Mouse (Mus musculus) CD8-positive naive resting alpha-beta T cell, adult 2 months (primary cell): ENCODE results near the gene Edf1.
"Not testable (repeated sequence)": the region's sequence is repeated elsewhere in the genome, so short reads cannot be mapped to it uniquely, and the experiment has no call there.

Experiments
- DNase-seq, 2 experiments: peaks; one replicate each; pipeline ENCODE4 v3.0.0; 2022; ENCODE audit warnings: low read depth in 2 of 2, low spot score in 2 of 2

The Edf1 gene

DNA sequence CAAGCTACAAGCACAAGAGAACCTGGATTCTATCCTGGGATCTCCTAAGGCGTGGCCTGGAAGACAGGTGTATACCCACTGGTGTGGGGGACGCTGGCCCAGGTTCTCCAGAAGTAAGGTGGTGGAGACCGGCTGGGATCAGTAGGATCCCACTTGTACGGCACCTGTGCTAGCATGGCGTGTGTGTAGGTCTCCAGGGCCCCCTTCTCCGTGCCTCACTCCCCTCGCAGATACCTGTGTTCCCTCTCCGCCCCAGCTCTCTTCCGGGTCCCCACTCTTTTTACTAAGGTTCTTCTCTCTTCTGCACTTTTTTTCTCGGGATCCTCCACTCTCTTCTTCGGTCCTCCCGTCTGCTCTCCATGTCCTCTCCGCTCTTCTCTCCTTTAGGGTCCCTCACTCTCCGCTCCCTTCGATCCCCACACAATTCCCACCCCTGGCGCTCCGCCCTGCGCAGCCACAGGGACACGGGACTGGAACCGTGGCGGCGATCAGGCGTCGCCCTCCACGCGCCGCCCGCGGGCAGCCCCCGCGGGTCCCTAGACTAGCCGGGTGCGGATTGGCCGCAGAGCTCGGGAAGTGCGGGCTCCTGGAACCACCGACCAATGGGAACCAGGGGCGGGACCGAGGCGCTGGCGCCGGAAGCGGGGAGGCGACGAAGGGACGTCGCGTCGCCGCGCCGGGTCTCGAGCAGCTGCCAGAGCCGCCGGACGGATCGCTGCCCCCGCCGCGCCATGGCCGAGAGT lies at the start of gene Edf1:
TSS of gene Edf1 (plus strand) at position 627 of the 743 bp plus-strand sequence.
- DNase-seq = peak; percentile 83 to 87

DNA sequence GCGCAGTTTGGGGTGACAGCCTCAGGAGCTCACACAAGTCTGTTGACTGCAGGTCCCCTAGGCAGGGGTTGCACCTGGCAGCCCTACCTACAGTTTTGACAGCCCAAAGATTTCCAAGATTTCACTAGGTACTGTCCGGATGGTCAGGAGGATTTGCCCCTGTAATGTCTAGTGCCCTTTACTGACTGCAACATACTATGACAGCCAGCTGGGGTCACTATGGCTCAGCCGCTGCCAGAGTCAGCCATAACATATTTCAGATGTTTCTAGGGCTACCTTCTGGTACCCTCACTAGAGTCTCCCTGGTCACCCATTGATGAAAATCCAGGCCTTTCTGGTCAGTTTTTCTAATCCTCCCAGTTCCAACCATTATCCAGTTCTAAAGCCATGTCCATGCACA lies 47.7 kb upstream of the Edf1 start:
- no peak for DNase-seq

DNA sequence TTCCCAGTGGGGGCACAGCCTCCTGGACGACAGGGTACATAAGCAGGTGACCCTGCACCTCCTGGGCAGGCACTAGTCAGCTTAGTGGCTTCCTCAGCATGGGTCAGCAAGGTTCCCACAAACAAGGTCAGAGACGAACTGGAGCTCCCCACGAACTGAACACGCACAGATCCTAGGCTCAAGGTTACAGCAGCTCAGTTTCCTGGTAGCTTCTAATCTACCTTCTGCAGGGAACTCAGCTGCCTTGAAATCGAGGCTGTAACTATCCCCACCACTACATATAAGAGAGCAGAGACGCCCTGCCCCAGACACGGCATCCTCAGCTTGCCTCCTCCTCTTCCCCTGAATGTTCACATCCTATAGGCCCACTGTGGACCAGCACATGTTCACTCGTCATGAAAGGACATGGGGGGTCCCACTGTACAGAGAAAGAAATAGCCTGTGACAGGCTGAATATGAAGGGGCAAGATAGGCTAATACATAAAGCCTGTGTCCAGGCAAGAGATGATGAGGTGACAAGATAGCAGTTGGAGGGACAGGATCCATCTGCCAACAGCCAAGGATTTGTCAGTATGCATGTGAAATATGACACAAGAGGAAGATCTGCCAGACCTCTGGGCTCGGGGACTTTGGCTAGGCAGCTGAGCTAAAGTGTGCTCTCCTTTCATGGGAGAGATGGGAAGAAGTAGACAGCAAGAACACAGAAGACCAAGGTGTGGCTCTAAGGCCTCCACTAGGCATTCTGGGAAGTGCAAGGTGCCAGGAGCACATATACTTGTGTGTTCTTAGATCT lies 30.9 kb upstream of the Edf1 start:
- DNase-seq = no peak

DNA sequence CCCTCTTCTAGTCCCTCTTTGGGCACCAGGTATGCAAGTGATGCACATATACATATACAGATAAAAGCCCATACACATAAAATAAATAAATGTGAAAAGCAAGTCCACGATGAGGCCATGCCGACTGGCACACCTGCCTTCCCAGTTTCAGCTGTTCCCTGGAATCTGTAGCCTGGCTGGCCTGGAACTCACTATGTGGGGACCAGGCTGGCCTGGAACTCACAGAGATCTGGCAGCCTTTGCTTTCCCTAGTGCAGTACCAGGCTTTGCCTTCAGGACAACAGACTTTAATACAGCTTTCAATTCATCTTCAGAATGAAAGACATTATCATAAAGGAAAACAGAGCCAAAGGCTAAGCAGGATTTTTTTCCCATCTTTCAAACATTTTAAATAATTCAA lies 23.9 kb upstream of the Edf1 start:
- DNase-seq = no peak

DNA sequence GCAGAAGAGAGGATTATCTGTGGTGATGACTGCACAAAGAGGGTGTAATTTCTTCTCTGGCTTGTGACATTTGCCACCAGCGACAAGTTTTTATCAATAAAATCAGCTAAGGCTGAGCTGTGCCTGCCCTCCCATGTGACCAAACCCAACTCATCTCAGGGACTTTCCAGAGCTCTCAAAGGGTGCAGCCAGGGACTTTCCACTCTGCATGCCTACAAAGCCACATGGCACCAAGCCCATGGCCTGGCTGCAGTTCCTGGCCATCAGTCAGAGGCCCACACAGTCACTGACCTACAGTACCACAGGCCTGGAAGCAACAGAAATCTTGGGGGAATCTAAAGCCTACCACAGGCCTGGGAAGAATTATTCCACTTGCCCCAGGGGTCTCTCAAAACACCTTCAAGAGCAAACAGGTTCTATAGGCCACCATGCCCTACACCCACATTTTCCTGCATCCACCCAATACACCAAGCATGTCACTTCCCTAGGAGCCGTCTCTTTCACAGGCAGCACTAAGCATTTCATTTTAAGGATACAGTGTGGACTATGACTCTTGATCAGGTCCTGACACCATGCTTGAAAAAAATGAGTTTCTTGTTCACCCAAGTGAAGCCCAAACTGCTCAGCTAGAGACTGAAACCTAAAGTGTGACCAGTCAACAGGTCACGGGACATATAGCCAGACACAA lies 23.3 kb upstream of the Edf1 start:
- DNase-seq = peak; percentile 41 to 48

DNA sequence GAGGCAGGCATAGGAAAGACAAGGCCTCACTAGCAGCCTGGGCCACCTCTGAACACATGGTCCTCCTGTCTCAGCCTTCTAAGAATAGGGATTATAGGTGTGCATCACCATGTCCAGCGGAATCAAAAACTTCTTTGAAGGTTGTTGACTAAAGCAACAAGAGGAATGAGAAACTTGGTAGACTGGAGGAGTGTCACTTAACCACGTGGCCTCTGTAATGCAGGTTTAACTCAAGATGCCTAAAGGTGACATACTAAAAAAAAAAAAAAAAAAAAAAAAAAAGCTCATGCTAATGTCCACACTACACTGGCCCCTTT lies 22.8 kb upstream of the Edf1 start:
- no peak for DNase-seq

DNA sequence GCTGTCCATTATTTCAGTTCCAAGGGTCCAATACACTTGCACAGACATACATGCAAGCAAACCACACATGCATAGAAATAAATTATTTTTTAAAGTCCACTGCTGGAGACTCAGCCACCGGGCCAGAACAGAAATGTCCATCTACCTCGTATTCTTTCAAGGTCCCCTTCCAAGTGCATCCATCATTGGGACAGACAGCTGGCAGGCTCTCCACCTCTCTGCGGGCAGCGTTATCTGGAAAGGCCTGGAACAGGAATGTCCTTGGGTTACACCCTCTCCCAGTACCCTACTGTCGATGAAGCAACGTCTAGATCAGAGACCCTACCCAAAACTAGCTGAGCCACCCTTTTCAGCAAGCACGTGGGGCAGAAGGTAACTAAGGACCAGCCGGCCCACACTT lies 21.1 kb upstream of the Edf1 start:
- no peak for DNase-seq

DNA sequence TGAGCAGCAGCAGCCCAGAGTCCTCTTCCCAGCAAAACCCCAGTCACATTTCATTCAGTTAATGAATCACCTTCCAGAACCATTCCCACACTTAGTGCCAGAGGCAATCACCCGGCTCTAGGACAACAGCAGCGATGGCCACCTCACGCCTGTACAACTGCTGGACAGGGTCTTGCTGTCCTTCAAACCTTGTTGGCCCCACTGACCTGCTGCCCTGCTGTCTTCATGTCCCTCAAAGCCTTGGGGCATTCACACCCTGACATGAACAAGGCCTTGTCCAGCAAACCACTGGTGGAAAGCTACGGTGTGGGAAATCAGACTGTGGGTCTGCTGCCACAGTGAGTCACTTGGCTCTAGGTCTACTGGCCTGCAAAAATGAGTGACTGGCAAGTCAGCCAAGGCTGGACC lies 17.1 kb upstream of the Edf1 start:
- DNase-seq = no peak

DNA sequence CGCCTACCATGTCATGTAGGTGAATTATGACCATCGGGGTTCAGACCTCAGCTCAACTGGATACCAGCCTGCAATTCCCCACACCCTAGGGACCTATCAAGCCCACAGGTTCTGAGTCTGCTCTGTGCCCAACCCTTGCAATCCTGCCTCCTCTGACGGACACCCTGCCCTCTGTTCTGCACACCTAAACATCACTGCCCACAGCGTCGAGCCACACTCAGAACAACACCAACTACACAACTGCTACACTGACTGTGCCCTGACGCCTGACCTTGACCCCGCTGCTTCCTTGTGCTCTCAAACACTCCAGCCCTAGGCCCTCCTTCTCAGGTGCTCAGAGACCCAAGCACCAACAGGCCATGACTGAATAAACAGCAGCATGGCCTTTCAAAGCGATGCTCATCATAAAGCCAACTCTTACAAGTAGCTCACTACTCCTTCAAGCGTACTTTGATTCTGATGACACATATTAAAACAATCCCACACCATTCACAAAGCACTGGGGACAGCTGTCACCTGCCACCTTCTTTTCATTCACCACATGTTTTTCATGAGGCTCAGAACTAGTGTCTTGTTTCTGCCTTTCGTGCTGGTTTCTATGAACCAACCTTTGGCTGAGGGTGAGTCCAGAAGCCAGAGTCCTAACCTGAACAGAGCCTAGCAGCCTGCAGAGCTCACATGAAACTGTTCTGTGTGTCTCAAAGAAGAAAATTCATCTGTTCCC lies 15.8 kb upstream of the Edf1 start:
- no peak for DNase-seq

DNA sequence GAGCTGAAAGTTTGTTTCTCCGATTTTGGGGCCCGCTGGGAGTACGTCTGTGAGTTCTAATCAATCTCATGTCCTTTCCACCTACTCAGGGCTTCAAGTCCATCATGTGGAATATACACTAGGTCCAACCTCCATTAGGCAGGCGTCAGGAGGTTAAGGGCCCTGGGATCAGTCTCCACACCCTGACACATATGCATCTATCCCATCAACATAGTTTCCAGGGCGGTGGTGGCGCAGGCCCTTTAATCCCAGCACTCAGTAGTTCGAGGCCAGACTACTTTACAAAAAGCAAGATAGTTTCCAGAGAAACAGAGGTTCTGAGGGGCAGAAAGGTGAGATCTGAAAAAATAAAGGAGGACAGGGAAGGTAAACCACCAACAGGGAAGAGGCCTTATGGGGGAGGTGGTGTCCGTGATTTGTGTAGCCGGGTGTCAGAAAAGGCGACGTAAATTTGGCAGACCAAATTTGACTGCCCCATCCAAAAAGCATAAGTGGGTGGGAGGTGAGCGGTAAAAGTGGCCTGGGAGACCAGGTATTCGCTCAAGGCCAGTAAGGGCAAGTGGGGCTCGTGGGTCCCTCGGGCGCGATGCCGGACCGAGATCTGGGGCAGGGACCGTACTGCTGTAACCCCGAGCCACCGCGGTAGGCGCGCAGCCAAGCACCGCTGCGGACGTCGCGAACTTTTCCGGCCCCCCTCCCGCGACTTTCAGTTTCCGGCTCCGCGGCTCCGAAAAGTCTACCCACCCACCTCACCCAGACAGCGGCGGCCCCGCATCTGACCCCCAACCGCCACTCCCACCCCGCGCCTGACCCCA lies 11.4 kb upstream of the Edf1 start:
- DNase-seq = no peak

DNA sequence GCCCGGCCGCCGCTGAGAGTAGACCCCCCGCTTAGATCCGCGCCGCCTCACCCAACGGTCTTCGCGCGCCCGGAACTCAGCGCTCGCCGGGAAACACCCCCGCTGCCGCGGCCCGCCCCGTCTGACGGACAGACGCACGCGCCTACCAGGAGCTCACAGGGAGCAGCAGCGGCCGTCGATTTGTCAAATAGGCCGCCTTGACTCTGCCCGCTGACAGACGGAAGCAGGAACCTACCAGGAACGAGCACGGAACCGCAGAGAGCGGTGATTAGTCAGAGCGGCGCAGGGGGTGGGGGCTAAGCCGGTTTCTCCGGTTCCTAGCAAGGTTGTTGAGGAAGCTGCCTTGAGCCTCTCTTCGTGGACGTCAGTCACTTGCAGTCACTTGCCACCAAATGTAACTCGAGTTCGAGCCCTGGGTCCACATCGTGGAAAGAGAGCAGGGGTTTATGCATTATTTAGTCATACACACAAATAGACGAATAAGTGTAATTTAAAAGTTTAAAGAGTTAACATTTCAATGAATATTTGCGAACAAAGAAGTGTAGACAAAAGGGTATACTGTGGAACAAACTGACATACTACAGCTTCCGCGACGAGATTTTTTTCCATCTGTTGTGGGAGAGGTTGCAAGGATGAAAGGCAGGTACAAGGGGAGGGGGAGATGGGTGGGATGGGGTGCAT lies 10.7 kb upstream of the Edf1 start, which contains the start of gene Traf2:
TSS of gene Traf2 (minus strand) at position 130 of the 681 bp plus-strand sequence.
- DNase-seq = peak; percentile 96 to 98

DNA sequence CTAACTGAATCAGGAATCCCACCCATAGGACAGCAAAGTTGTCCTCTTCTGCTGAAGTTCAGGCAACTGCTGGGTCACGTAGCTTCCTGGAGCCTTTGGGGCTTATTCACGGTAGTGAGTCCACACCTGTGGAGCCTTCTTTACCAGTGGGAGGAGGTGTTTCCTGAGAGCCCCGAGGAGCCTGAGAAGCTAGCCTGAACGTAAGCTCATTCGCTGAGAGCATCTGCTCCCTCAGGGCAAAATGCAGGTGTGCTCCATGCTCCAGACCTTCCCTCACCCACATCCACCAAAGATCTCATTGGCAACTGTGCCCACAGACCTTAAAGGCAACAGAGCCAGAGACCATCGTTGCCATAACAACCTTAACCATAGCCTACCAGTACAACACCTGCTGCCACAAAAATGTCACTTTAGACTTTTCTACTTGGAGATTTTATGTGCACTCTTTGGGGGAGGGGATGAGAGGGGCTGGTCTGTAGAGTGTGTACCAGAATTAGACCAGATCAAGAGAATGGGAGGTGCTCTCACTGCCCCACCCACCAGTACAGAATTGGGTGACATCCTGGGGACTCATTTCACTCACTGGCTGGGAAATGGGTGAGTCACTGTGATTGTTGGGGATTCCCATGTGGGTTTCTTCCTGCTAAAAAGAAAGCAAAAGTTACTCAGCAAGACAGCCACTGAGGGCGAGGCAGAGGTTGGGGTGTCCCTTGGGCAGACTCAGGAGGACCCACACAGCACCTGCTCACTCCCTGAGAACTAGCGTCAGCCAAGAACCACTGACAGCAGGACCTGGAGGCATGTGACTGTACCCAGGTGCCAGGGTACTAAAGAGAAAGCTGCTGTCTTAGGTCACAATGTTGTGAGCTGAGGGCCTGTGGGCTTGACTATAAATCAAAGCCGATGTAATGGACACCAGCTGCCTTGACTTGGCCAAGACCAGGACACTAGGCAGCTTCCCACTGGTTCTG lies 8.3 kb upstream of the Edf1 start:
- peak; percentile 62 to 63 for DNase-seq

DNA sequence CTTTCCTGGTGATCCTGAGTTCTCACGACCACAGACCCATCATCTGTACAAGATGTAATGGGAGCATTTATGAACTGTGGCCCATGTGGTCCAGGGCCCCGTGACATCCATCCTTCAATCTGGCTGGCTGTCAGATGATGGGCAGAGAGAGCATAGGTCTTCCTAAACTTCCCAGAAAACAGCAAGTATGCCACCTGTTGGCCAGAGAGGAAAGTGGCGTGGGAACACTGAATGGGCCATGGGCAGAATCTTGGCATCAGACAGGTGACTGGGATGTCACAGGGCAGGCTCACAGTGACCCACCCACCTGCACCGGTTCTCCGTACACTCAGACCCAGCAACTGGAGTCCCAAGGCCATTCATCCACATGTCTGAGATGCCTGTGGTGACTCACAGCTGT lies 6.5 kb upstream of the Edf1 start:
- no peak for DNase-seq

DNA sequence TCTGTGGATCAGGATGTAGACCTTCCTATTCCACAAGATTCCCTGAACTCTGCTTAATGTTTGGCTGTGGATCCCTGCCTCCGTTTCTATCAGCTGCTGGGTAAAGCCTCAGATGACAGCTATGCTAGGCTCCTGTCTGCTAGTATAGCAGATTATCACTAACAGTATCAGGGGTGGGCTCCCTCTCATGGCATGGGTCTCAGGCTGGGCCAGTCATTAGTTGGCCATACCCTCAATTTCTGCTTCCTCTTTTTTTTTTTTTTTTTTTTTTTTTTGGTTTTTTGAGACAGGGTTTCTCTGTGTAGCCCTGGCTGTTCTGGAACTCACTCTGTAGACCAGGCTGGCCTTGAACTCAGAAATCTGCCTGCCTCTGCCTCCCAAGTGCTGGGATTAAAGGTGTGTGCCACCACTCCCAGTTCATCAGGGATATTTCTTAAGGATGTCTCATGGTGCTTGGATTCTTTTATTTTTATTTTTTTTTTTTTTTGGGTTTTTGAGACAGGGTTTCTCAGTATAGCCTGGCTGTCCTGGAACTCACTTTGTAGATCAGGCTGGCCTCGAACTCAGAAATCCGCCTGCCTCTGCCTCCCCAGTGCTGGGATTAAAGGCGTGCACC lies 4.4 kb upstream of the Edf1 start:
- DNase-seq = not testable (repeated sequence)

DNA sequence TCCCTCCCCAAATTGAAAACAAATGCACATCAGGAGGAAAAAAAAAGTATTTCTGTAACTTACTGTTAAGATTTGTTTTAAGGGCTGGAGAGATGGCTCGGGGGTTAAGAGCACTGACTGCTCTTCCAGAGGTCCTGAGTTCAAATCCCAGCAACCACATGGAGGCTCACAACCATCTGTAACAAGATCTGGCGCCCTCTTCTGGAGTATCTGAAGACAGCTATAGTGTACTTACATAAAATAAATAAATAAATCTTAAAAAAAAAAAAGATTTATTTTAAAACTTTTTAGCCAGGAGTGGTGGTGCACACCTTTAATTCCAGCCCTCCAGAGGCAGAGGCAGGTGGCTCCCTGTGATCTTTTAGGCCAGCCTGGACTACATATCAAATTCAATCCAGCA lies 2.2 kb upstream of the Edf1 start:
- DNase-seq = not testable (repeated sequence)

DNA sequence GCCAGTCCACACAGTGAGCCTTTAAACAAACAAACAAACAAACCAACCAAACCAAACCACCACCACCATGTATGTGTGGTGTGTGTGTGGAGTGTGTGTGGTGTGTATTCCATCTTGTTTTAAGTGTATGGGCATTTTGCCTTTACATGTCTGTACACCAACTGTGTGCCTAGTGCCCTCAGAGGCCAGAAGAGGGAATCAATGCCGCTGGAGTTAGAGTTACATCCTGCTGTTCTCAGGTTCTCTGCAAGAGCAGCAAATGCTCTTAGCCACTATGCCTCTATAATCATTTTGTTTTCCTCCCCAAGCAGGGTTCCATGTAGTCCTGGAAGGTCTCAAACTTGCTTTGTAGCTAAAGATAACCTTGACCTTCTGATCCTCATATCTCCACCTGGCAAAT lies 1.4 kb upstream of the Edf1 start:
- DNase-seq = no peak

DNA sequence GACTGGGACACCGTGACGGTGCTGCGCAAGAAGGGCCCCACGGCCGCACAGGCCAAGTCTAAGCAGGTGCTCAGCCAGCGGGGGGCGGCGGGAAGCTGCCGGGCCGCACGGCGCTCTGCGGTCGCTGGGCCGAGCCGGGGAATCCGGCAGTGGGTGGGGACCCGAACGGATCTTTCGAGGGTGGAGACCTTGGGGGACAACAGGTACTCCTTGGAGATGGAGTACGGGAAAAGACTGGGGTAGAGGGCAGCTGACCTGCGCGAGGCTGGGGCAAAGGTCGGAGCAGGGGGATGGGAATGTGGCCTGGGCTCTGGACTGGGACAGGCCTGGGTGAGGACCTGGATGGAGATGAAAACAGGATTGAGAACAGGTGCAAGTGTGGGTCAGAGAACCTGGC lies 315 bp downstream of the Edf1 start:
- DNase-seq = no peak

DNA sequence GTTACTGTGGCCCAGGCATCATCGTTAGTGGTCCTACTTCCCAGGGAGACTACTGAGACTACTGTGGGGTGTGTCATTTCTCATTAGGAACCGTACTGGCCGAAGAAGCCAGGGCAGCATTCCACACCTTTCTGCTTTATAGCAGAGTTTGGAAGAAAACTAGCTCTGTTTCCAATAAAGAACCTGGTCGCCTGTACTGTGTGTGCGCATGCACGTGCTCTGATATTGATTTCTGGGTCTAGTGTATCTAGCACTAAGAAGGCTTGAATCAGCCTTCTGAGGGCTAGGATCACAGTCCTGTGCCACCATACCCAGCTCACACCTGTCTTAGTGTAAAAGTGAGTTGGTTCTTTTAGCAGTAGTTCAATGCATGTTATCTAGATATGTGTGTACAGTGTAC lies 1.1 kb downstream of the Edf1 start:
- DNase-seq = no peak
